18 mouse cellular contexts compared by ENCODE assay signal in the genomic region with DNA sequence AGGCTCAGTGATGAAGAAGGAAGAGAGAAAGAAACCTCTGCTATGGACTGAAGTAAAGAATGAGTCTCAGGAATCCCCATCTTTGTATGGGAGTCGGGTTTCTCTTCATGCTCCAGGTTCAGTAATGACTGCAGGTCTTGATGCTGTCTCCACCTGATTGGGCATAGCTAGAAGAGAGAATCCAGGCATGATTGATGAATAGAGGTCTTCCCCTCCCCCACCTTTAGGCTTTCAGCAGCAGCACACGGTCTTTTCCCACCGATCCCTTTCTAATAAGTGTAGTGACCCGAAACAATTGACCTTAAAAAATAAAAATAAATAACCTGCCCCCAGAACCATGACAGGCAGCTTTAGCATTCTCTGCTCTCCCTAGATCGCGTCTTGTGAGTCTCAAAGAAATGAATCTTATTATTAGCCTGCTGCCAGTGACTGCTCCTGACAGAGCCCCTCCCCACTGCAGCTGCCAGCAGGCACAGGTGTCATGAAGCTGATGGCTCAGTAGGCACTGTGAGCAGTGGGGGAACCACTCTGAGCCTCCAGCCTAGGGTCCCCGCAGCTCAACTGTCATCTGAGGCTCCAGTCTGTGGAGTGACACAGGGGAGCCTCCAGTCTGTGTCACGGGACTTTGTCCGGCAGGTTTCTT. TPM values are rescaled to one million over a fixed set of nuclear protein-coding genes. Genes with fewer than 3 reads are reported as not detected.
DNase-seq lines count a peak whose midpoint lies in the region; ATAC-seq lines count a peak whose summit lies in the region.
"Had no signal": no experiment of that assay in that cellular context is flagged by ENCODE, and none has a peak within 500 bp of the region (broad histone marks: within the 10 kb centered on the region; RNA-seq: fewer than 3 reads in every experiment).

No protein-coding gene starts in this region.

- H3K4me1 ChIP-seq in midbrain, embryonic 13.5 days (replicated peaks): peaks cover 14% of the 10 kb centered on the region
- H3K4me1 ChIP-seq: limb, embryonic 13.5 days had no signal

- no peak overlapping the region for H3K4me3 ChIP-seq in midbrain, embryonic 13.5 days (replicated peaks)
- H3K4me3 ChIP-seq: limb, embryonic 13.5 days had no signal

- no peak overlapping the region for H3K9ac ChIP-seq in midbrain, embryonic 13.5 days (replicated peaks)
- H3K9ac ChIP-seq: limb, embryonic 13.5 days had no signal

- peak; percentile 55 for DNase-seq in heart, adult 11 months
- no peak for DNase-seq in heart, adult 9 months (ENCODE audit: low spot score in 2 of 2)
- peak; percentile 27 for DNase-seq in forelimb bud, embryonic 11.5 days (ENCODE audit: low read depth, low spot score)
- peak; percentile 28 for DNase-seq in retina, postnatal 1 day
- no peak for DNase-seq in kidney, postnatal 10 days
- DNase-seq in thymus, postnatal 25 days: no peak
- no peak for DNase-seq in adrenal gland, postnatal 25 days
- DNase-seq: adrenal gland, postnatal 10 days; gastrocnemius, postnatal 36 days; kidney, postnatal 25 days; layer of hippocampus, postnatal 36 days; lung, adult 2 months had no signal

- ATAC-seq in midbrain, embryonic 13.5 days: peak; percentile 79

- 27% methylated on average over 9 of the region's 9 CpGs for WGBS in midbrain, embryonic 13.5 days

- H3K27me3 ChIP-seq in midbrain, embryonic 13.5 days: no peaks in the 10 kb centered on the region
- H3K27me3 ChIP-seq: limb, embryonic 13.5 days had no signal

- H3K27ac ChIP-seq in midbrain, embryonic 13.5 days: no peak overlapping the region
- H3K27ac ChIP-seq: limb, embryonic 13.5 days had no signal

- H3K4me2 ChIP-seq in midbrain, embryonic 13.5 days (replicated peaks): peak overlapping the region; percentile 5; the same call in 1 of the 2 replicates
- H3K4me2 ChIP-seq: limb, embryonic 13.5 days had no signal

- H3K36me3 ChIP-seq in midbrain, embryonic 13.5 days: no peaks in the 10 kb centered on the region
- H3K36me3 ChIP-seq: limb, embryonic 13.5 days had no signal

- H3K9me3 ChIP-seq in midbrain, embryonic 13.5 days: no peaks in the 10 kb centered on the region
- H3K9me3 ChIP-seq: limb, embryonic 13.5 days had no signal

RNA-seq across cellular contexts. Expression of gene Spata19, which starts 53.3 kb away (rescaled TPM):
- polyA plus RNA-seq in midbrain, embryonic 13.5 days (2015; fragmentation: Nextera tagmentation; extraction: Ambion mirVana): 0.35 TPM in 1 of 2 replicates, not detected in the other
- total RNA-seq in adrenal gland, postnatal 25 days (2021): not detected in 2 replicates
- total RNA-seq: adrenal gland, postnatal 10 days; common myeloid progenitor, adult 5-6 weeks; gastrocnemius, postnatal 36 days; layer of hippocampus, postnatal 36 days; megakaryocyte progenitor cell, adult 5-6 weeks had no signal
- polyA plus RNA-seq: heart, embryonic 14.5 days; intestine, embryonic 14.5 days; limb, embryonic 13.5 days; lung, adult 2 months had no signal

Comparison
In these comparisons a context has a peak if more than half of its experiments do, and no peak if none do; other contexts are left out.
1. DNase-seq: peak in heart, adult 11 months (single experiment), forelimb bud, embryonic 11.5 days (single experiment) and retina, postnatal 1 day (single experiment); none in heart, adult 9 months (0 of 2), kidney, postnatal 10 days (single experiment), thymus, postnatal 25 days (single experiment) and adrenal gland, postnatal 25 days (single experiment).